Comparison of ENCODE assay signal across 10 mouse cellular contexts in genomic region chr6:145867111-145867510, GRCm38 (mm10). TPM values are rescaled to one million over a fixed set of nuclear protein-coding genes. Genes with fewer than 3 reads are reported as not detected.
DNase-seq lines count a peak whose midpoint lies in the region; ATAC-seq and TF ChIP-seq lines count a peak whose summit lies in the region.
"Had no signal": no experiment of that assay in that cellular context is flagged by ENCODE, and none has a peak within 500 bp of the region (broad histone marks: within the 10 kb centered on the region; RNA-seq: fewer than 3 reads in every experiment).

No protein-coding gene starts in this region.

- peaks cover 23% of the 10 kb centered on the region for H3K4me1 ChIP-seq in kidney, postnatal 0 days (replicated peaks; ENCODE audit: insufficient read depth, low read length)
- H3K4me1 ChIP-seq in forebrain, embryonic 16.5 days (replicated peaks; ENCODE audit: control insufficient read depth, insufficient read depth, low read length): peaks cover 34% of the 10 kb centered on the region
- peaks cover 17% of the 10 kb centered on the region for H3K4me1 ChIP-seq in hindbrain, embryonic 16.5 days (ENCODE audit: control insufficient read depth, insufficient read depth, low read depth, low read length)

- H3K27me3 ChIP-seq in kidney, postnatal 0 days (ENCODE audit: insufficient read depth, low read length): peaks cover 7% of the 10 kb centered on the region
- H3K27me3 ChIP-seq in forebrain, embryonic 16.5 days (replicated peaks; ENCODE audit: control insufficient read depth, insufficient read depth, low read length): peaks cover 28% of the 10 kb centered on the region; the same call in 1 of the 2 replicates
- 0 out of 2 replicates have a peak, but pooled peaks cover 2% of the 10 kb centered on the region for H3K27me3 ChIP-seq in hindbrain, embryonic 16.5 days (replicated peaks; ENCODE audit: control insufficient read depth, insufficient read depth, low read length)
- no peaks in the 10 kb centered on the region for H3K27me3 ChIP-seq in myocyte (ENCODE audit: control insufficient read depth, insufficient read depth, insufficient read length)

- no peak overlapping the region for H3K27ac ChIP-seq in kidney, postnatal 0 days
- H3K27ac ChIP-seq in forebrain, embryonic 16.5 days (ENCODE audit: low read length): no peak overlapping the region
- no peak overlapping the region for H3K27ac ChIP-seq in hindbrain, embryonic 16.5 days (ENCODE audit: low read depth, low read length)
- H3K27ac ChIP-seq: liver, embryonic 15.5 days had no signal

- H3K79me2 ChIP-seq in myocyte (ENCODE audit: control insufficient read depth, insufficient read depth): peaks cover 20% of the 10 kb centered on the region

- H3ac ChIP-seq in myocyte (ENCODE audit: control insufficient read depth, insufficient read length): no peak overlapping the region

- TF ChIP-seq CTCF in kidney, postnatal 0 days (IDR thresholded peaks at IDR 0.05; ENCODE audit: low read depth): no peak

- TF ChIP-seq POLR2A in myocyte (IDR thresholded peaks at IDR 0.05; ENCODE audit: insufficient read length, low read depth): no peak

- no peak for ATAC-seq in kidney, postnatal 0 days (replicated peaks; ENCODE audit: low FRiP score, low read depth)
- no peak for ATAC-seq in forebrain, embryonic 16.5 days
- no peak for ATAC-seq in hindbrain, embryonic 16.5 days

- H3K9ac ChIP-seq in kidney, postnatal 0 days (ENCODE audit: low read depth, low read length): no peak overlapping the region
- H3K9ac ChIP-seq in forebrain, embryonic 16.5 days (replicated peaks; ENCODE audit: low read depth, low read length): no peak overlapping the region
- no peak overlapping the region; the same call in 1 of the 2 replicates for H3K9ac ChIP-seq in hindbrain, embryonic 16.5 days (ENCODE audit: low read depth, low read length)
- H3K9ac ChIP-seq: liver, embryonic 15.5 days had no signal

- H3K9me3 ChIP-seq in kidney, postnatal 0 days (replicated peaks; ENCODE audit: low read length): no peaks in the 10 kb centered on the region
- no peaks in the 10 kb centered on the region for H3K9me3 ChIP-seq in forebrain, embryonic 16.5 days (ENCODE audit: control insufficient read depth, low read length)
- H3K9me3 ChIP-seq in hindbrain, embryonic 16.5 days (ENCODE audit: control insufficient read depth, low read length): no peaks in the 10 kb centered on the region
- H3K9me3 ChIP-seq: liver, embryonic 15.5 days had no signal

- H3K4me2 ChIP-seq in kidney, postnatal 0 days (ENCODE audit: low read length): peak overlapping the region; percentile 98; the same call in 1 of the 2 replicates
- peak overlapping the region; percentile 99 for H3K4me2 ChIP-seq in forebrain, embryonic 16.5 days (ENCODE audit: low read length)
- H3K4me2 ChIP-seq in hindbrain, embryonic 16.5 days (ENCODE audit: low read length): peak overlapping the region; percentile 99
- H3K4me2 ChIP-seq in myocyte (ENCODE audit: low read depth): peak overlapping the region; percentile 99

- 46% methylated on average over 3 of the region's 3 CpGs for WGBS in kidney, postnatal 0 days
- 68% methylated on average over 3 of the region's 3 CpGs for WGBS in forebrain, embryonic 16.5 days
- WGBS in hindbrain, embryonic 16.5 days: 72% methylated on average over 3 of the region's 3 CpGs

- no peak for DNase-seq in kidney, postnatal 0 days (ENCODE audit: low spot score)
- DNase-seq in kidney, postnatal 10 days: no peak
- DNase-seq in left cerebral cortex, adult 18-20 months (ENCODE audit: low spot score in 2 of 2): no peak
- DNase-seq in cerebellum, adult 9-10 months: no peak
- DNase-seq: thymus, postnatal 36 days had no signal

- H3K36me3 ChIP-seq in kidney, postnatal 0 days (ENCODE audit: insufficient read depth, low read length): no peaks in the 10 kb centered on the region
- H3K36me3 ChIP-seq in forebrain, embryonic 16.5 days (ENCODE audit: control insufficient read depth, insufficient read depth): no peaks in the 10 kb centered on the region
- no peaks in the 10 kb centered on the region for H3K36me3 ChIP-seq in hindbrain, embryonic 16.5 days (ENCODE audit: control insufficient read depth, insufficient read depth, low read length)
- H3K36me3 ChIP-seq in myocyte (ENCODE audit: control insufficient read depth, insufficient read depth): no peaks in the 10 kb centered on the region
- H3K36me3 ChIP-seq: G1E; liver, embryonic 15.5 days had no signal

- no peak overlapping the region for H3K4me3 ChIP-seq in kidney, postnatal 0 days (replicated peaks; ENCODE audit: low read depth, low read length)
- no peak overlapping the region for H3K4me3 ChIP-seq in forebrain, embryonic 16.5 days (replicated peaks; ENCODE audit: low read length)
- H3K4me3 ChIP-seq in hindbrain, embryonic 16.5 days (ENCODE audit: low read length): no peak overlapping the region
- H3K4me3 ChIP-seq in myocyte: peak overlapping the region; percentile 71

TF ChIP-seq in myocyte, 11 proteins besides CTCF, POLR2A, EP300 and RAD21:
- TF ChIP-seq MYOD1 (IDR thresholded peaks at IDR 0.05; ENCODE audit: control insufficient read depth in 1 of 3, insufficient read length in 2 of 3, low read depth in 2 of 3): no peak
- no peak for TF ChIP-seq SRF (IDR thresholded peaks at IDR 0.05; ENCODE audit: control insufficient read depth, insufficient read length, low read depth)
- no peak for TF ChIP-seq TCF3 (IDR thresholded peaks at IDR 0.05; ENCODE audit: insufficient read length, low read depth)
- TF ChIP-seq CEBPB (IDR thresholded peaks at IDR 0.05; ENCODE audit: insufficient read depth, poor library complexity, severe bottlenecking): no peak
- no peak for TF ChIP-seq REST (IDR thresholded peaks at IDR 0.05; ENCODE audit: insufficient read depth, insufficient read length)
- TF ChIP-seq MYOG (IDR thresholded peaks at IDR 0.05; ENCODE audit: control insufficient read depth in 1 of 3, insufficient read depth in 1 of 3, insufficient read length in 2 of 3, low read depth in 2 of 3): no peak
- no peak for TF ChIP-seq USF1 (IDR thresholded peaks at IDR 0.05; ENCODE audit: low read depth)
- no peak for TF ChIP-seq MAX (IDR thresholded peaks at IDR 0.05; ENCODE audit: low read depth)
- TF ChIP-seq E2F4 (IDR thresholded peaks at IDR 0.05; ENCODE audit: insufficient read depth): no peak
- TF ChIP-seq TCF12 (IDR thresholded peaks at IDR 0.05; ENCODE audit: insufficient read depth, poor library complexity, severe bottlenecking): no peak
- TF ChIP-seq POLR2AphosphoS2 (IDR thresholded peaks at IDR 0.05; ENCODE audit: insufficient read length, low read depth): no peak

RNA-seq across cellular contexts. Expression of gene Bhlhe41, which starts 1.8 kb away (rescaled TPM):
- polyA plus RNA-seq in kidney, postnatal 0 days (2015; fragmentation: Nextera tagmentation; extraction: Ambion mirVana): 1.0 and 1.1 TPM in 2 replicates
- 2.6 and 4.5 TPM in 2 replicates for polyA plus RNA-seq in forebrain, embryonic 16.5 days (2015; fragmentation: Nextera tagmentation; extraction: Ambion mirVana)
- 7.8 and 8.1 TPM in 2 replicates for polyA plus RNA-seq in hindbrain, embryonic 16.5 days (2015; fragmentation: Nextera tagmentation; extraction: Ambion mirVana)
- 15.6 TPM for polyA plus RNA-seq in myocyte (2012; fragmentation: generic; extraction: Trizol)
- total RNA-seq in left cerebral cortex, adult 18-20 months (2021): 10 to 100 TPM; 38.0 to 39.1 TPM
- polyA plus RNA-seq: G1E had no signal
